Mouse (Mus musculus): ENCODE measurements around the gene Nlrx1.
"Not testable (repeated sequence)": the region's sequence is repeated elsewhere in the genome, so short reads cannot be mapped to it uniquely, and the experiment has no call there.

Gene Nlrx1

DNA sequence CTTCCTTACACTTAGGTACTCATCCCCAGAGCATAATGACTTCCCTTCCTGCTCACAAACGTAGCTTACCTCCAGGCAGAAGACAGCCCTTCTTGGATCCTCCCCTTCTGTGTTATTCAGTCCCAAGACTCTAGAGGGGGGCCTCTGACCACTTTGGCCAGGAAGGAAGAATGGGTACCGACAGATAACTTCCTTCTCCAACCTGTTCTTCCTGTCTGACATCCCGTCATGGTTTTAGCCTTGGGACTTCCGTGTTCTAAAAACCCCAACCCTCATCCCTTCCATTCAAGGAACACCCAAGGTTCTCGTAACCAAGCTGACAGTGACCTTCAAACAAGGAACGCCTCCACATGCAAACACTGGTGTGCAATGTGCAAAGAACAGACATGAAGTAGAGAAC lies at the start of gene Nlrx1:
Nlrx1 (minus strand) TSS at position 168 of the 400 bp plus-strand sequence.
- no peak for DNase-seq

DNA sequence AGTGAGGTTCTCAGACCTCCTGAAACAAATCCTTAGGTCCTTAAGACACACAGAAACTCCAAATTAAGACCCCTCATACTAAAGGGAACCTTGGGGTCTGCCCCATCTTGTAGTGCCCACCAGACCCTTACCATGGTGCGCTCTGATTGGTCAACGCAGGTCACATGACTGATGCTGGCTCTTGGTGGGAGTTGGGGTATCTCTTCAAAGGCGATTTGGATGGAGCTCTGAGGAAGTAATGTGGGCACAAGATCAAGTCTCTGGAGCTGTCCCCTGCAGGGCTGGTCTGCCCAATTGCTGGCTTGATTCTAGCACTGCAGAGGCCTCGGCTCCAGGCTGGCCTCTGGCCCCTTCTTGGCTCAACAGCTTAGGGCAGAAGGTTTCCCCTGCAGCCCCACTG lies 49.1 kb upstream of the Nlrx1 start:
- no peak for DNase-seq

DNA sequence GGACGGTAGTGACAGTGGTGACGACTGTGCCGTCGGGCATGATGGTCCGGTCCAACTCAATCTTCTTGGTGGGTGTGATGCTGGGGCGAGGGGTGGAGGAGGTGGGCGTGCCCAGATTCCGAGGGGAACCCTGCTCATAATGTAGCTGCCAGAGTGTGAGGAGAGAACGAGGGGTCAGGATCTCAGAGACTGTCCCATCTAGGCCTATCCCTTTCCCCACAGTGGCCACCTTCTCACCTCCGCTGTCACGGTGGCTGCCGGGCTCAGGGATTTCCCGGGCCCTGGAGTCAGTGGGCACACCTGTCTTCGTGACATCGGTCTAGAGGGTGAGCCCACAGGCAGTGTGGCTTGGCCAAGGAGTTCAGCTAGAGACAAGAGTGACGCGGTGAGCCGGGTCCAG lies 46.5 kb upstream of the Nlrx1 start:
- DNase-seq = no peak

DNA sequence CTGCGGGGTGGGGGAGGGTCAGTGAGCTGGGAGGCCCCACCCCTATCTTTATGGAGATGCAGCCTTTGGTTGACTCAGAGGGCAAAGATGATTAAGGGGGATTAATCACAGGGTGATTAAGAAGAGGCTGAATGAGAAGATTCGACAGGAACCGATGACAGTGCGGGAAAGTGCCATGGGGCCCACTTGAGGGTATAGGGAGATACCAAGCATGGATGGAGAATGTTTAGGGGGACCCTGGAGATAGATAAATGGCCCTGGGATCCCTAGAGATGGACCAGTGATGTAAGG lies 45.8 kb upstream of the Nlrx1 start:
- DNase-seq = no peak

DNA sequence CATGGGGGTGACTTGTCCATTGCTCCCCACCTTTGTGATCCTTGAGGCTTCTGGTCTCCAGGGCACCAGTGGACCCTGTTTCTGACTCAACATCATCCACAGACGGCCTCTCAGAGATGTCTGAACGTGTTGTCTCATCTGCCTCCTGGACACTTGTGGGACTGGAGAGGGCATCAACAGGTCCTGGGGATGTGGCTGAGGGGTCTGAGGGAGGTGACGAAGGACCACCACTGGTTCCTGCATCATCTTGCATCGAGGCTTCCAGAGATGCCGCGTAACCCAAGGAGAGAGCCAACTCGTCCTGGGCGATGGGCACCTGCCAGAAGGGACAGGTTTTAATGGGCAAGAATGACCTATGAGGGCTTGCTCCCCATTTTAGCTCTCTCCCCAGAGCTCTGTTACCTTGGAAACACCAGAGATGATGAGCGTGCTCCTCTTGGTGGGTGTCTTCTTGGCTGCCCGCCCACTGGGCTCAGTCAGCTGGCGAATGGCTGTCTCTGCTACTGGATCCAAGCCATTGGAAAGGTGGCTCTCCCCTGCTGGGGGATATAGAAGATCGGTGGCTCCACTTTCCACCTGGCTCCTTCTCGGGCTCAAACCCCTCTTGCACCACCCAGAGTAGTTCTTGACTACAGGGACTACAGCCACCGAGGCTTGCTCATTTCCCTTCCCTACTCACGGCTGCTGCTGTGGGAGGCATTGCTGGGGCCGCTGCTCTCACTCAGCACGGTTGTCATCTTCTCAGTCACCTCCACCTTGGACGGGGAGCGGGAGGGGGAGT lies 45.3 kb upstream of the Nlrx1 start:
- DNase-seq = no peak

DNA sequence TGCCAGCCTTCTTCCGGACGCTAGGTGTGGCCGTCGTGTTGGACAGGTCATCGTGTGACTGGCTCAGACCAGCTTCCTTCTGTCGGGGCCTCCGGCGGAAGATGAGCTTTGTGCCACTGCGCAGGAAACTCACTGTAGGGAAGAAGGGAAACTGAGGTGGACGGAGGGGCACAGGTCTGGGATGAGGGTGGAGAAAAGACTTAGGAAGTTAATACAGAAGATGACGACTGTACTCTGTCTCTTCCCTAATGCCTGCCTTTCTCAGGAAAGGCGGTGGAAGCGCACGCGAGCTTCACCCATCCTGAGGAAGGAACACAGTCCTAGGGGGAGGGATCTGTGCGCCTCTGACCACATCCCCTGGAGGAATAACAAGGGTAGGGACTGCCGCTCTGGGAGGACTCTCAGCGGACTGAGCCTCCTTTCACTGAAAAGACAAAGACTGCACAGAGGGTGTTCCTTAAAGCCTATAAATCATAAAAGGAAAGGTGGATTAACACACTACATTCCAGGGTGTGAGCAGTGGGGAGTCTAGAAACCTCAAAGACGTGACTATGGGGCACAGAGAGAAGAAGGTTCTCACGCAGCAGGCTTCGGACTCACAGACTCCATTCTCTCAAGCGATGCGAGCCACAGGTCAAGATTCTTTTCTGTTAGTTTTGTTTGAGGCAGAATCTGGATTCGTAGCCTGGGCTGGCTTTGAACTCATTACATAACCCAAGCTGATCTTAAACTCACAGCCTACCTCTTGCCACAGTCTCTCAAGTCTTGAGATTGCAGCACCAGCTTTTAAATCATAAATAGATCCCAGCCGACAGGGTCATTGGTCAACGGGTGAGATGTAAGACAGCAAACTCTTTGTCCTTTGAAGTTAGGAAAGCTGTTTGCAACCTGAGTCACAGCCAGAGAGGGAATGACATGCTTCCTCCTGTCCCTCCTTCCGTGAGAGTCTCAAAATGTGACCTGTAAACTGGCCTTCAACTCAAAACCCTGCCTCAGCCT lies 43.0 kb upstream of the Nlrx1 start:
- DNase-seq = no peak

DNA sequence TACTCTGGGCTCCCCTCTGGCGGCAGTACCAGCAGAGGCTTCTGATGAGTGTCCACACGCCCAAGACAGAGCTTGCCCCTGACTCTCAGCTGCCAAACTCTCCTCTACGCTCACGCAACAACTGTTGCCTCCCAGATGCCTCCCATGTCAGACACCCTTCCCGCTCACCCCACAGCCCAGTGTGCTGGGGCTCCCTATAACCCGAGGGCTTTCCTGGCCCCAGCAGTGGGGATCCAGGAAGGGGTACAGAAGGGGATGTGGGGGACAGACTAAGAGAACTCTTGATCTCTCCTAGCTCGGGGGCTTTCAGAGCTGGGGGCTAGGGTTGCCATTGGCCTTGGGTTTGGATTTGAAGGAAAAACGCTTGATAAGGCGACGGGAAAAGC lies 42.3 kb upstream of the Nlrx1 start:
- DNase-seq = no peak

DNA sequence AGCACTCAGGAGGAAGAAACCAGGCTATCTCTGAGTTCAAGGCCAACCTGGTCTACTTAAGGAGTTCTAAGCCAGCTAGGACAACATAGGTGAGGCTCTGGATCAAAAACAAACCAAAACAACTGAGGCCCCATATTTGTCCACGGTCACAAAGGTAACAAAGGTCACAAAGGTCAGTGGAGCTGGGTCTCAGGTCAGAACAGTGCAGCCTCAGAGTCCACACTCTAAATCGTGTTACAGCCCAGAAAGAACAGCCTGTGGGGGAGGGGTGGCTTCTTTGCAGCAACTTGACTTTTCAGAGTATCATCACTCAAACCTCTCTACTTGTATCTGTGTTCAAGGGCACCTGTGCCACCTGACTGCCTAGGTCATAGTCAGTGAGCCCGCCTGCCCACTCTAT lies 41.4 kb upstream of the Nlrx1 start:
- DNase-seq = no peak

DNA sequence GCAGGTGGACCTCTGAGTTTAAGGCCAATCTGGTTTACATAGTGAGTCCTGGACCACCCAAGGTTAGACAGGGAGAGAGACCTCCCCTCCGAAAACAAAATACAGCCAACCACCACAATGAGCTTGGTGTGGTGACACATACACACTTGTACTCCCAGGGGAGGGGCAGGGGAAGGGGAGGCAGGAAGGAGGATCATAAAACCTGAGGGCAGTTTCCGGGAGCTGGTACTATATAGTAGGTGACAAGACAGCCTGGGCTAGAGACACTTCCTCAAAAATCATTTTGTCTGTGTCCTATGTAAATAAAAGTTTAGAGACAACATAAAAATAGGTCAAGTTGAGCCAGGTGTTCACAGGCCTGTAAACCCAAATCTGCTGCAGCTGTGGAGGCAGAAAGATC lies 38.8 kb upstream of the Nlrx1 start:
- DNase-seq = peak; percentile 59

DNA sequence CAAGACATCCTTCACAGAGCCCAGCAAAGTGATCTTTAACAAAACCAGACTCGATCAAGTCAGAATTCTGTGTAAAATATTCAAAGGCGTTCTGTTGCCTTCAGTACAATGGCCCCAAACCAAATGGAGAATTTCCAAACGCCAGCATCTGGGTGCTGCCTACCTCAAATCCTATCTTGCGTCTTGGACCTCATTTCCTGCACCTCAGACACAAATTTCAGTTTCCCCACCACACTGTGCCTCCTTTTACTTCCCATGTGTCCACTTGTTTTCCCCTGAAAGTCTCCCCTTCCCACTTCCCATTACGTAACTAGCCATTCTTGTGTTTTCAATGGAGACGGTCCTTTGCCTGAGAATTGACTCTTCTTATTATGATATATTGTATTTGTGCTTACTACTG lies 38.1 kb upstream of the Nlrx1 start:
- DNase-seq = no peak

DNA sequence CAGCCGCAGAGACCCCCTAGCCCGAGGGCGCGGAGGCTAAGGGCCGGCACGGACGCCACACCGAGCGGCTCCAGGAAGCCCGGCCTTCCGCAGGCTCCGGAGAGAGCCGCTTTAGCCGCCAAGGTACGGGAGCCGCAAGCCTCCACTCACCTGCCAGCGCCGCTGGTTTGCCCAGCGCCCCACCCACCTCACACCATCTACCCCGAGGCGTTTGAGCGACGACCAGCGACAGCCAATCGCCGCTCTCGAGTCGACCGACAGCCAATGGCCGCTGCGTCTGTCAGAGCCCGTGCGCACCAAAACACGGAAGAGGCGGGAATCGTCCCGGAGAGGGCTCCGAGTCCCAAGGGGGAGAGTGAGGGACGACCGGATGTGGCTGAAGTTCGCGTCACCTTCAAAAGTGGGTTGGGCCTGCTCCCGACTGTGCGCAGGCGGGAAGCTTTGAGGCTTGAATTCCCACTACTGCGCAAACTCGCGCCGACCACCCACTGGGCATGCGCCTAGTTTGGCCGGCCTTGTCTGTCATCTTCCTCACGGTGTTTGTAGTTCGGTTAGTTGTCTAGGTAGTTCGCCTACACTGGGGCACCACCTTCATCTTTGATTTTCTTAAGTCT lies 37.2 kb upstream of the Nlrx1 start, which contains the start of gene Hinfp:
Hinfp (minus strand) TSS at position 206 of the 614 bp plus-strand sequence.
- peak; percentile 97 for DNase-seq

DNA sequence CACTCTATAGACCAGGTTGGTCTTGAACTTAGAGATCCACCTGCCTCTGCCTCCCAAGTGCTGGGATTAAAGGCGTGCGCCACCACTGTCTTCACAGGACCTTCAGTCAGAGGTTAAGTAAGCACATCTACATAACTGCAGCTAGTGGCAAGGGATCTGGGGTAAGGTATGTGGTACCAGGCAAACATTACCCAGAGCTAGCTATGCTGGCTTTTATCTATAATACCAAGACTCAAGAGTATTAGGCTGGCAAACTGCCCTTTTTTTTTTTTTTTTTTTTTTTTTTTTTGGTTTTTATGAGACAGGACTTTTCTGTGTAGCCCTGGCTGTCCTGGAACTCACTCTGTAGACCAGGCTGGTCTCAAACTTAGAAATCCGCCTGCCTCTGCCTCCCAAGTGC lies 31.6 kb upstream of the Nlrx1 start:
- not testable (repeated sequence) for DNase-seq

DNA sequence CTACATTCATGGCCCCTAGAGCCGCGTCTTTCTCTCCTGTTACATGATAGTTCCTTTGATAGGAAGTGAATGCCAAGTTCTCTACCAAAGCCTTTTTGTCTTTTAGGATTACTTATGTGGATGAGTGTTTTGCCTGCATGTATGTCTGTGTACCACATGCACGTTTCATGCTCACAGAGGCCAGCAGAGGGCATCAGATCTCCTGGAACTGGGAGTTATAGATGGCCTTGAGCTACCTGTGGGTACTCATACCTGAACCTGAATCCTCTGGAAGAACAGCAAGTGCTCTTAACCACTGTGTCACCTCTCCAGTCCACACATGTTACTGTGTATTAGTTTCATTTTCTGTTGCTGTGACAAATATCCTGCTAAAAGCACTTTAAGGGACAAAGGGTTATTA lies 24.1 kb upstream of the Nlrx1 start:
- DNase-seq = peak; percentile 78

DNA sequence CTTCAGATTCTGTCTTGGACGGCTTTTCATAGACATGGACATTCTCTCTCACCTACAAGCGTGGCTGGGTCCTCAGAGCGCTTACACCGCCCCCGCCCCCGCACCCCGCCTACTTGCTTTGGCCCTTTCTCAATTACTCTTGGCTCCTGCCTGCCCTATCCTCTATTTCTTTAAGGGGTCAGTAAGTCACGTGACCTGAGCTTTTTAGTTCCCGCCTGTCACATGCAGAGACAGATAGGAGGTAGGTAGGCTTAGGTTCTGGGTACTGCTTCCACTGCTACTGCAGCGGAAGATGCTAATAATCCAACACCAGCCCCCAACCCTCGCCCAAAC lies 20.5 kb upstream of the Nlrx1 start:
- no peak for DNase-seq

DNA sequence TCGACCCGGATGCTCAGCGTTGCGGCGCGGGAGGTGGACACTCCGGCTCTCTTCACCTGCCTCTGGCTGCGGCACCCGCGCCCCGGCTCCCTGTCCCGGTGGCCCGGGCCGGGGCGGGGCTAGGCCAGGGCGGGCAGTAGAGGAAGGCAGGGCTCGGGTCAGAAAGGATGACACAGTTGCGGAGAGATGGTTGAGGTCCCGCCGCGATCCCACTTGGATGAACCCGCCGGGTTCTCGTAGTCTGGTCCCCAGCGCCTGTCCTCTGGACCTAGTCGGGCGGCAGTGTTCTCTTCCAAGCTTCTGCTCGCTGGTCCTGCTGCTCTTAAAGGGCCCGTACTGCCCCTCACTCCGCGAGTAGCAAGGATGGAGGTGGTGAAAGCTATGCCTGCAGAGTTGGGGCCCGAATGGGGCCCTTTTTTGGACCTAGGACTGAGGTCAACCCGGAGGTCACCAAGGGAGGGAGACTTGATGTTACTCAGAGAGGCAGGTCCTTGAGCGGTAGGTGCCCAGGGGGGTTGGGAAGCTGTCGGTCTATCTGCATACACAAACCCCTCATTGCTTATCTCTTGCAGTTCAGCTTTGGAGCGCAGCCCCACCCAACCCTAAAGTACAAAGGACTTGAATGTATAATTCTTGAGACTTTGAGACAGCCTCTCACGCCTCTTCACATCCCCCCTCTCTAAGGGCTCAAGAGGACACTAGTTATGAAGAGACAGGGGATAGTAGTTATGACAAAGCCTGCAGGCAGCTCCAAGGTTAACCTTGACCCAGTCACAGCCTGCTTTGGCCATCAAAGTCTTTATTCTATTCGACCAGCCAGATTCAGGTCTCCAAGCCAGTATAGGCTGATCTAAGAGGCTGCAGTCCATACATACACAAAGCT lies 19.9 kb upstream of the Nlrx1 start, which contains the start of gene Abcg4:
Abcg4 (minus strand) TSS at position 540 of the 883 bp plus-strand sequence.
- DNase-seq = no peak

DNA sequence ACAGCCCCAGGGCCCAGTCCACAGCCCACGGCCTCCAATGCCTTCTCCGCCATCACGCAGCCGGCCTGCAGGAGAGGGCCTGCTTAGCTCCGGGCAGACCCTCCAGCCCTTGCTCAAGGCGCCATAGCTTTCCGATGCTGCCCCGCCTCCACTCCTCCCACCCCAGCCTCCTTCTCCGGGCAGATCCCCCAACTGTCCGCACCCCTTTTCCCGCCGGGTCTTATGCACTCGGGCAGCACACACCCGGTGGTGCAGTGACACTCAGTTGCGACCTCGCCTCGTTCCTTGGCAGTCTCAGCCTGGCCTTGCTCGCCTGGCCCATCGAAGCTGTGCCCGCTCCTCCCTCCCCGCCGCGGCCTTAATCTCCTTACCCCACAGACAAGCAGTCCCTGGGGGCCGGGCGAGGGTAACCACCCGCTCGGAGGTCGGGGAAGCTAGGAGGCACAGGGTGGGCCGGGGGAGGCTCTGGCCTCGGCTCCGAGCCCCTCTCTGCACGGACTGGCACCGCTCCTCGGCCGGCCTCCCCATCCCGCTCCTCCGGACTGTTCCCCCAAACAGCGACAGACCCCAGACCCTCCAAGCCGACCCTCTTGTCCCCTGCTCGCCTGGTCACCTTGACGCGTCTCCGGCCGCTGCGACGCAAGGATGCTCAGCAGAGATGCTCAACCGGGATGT lies 19.1 kb upstream of the Nlrx1 start:
- no peak for DNase-seq

DNA sequence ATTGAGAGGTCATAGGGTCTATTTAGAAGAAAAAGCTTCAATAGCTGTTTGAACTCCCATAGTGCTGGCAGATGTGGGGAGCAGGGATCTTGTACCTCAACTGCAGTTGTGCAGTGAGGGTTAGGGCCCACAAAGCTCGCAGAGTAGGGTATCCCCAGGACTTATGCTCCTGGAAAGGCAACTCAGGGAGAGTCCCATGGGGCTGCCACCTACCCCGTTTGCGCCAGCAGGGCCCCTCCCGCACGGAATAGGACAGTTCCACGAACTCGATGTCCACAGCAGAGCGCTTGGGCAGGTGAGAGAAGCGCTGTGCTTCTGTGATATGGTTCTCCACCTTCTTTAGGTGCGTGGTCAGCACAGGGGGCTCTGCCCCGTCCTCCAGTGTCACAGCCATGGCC lies 18.6 kb upstream of the Nlrx1 start:
- no peak for DNase-seq

DNA sequence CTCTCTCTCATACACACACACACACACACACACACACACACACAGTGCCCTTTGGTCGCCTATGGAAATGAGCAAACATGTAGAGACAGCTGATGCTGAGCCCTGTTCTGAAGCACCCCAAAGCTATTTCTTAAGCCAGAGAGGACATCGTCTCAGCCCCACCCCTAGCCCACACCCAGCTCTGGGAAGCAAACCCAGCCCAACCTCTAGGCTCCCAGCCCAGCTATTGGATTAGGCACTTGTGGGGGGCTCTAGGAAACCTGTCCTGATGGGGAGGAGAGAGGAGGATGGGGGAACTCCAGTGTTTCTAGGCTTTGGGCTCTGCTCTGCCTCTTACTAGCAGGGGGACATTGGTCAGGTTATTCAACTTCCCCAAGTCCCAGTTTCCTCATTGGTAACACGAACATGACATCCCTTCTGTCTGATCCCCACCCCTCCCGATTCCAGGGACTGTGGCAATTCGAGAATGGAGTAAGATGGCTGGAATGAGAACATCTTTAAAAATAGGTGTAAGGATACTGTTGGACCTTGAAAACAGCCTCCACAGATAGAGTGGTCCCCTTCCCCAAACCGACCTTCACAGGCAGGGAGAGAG lies 18.0 kb upstream of the Nlrx1 start:
- no peak for DNase-seq

DNA sequence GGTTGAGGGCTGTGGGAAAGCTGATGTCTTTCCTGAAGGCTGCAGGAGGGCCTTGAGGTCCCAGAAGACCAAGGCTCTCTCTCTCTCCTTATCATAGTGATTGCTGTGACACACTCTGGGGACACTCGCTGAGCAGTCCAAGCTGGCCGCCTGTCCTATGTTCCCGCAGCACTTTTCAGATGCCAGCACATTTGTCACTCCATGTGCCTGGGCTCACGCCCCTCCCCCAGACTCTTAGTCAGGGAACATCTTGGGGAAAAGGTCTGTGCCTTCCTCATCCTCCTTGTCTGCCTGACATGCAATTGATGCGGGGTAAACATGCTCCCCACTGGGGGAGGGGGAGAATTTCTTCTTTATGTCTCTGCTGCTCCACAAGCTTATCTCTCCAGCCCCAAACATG lies 14.8 kb upstream of the Nlrx1 start:
- DNase-seq = no peak

DNA sequence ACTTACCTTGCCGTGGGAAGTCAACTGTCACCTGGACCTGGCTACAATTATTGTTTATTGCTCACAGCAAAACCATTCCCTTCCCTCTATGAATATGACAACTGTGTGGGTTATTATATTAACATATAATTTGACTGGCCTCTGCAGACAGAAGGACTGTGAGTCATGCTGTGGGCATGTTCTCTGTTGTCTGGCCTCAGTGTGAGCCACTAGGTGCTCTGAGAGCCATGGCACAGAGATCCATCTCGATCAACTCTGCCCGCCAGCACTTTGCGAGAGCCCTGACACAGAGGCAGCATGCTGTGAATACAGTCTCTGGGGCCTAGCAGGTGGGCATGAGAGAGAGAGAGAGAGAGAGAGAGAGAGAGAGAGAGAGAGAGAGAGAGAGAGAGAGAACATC lies 1.6 kb upstream of the Nlrx1 start:
- no peak for DNase-seq

DNA sequence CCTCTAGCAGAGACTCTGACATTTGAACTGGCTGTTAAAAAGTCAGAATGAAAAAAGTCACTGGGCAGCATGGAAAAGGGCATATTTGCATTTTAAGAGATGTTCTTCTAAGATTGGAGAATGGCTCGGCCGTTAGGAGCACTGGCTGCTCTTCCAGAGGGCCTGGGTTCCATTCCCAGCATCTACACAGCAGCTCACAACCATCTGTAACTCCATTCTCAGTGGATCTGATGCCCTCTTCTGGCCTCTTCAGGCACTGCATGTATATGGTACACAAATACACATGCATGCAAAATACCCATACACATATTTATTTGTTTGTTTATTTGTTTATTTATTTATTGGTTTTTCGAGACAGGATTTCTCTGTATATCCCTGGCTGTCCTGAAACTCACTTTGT lies 678 bp upstream of the Nlrx1 start:
- DNase-seq = peak; percentile 65

DNA sequence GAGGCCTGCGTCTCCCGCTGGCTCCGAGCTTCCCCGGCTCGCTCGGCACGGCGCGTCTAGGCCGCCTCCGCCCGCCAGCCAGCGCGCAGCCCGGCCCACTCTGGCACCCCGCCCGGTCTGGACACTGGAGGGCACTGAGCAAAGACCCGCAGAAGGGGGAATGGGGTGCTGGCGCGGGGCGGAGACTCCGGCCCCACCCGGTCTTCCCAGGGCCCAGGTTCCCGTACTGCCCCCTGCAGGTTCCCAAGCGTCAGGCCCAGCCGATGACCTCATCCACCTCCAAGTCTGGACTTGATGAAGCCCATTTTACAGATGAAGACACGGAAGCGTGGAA lies 405 bp downstream of the Nlrx1 start:
- DNase-seq = peak; percentile 90

All from thymus, postnatal 14 days (tissue).